Mouse (Mus musculus): Measurements from ENCODE around the gene Gm21783. TPM values are rescaled to one million over a fixed set of nuclear protein-coding genes. Genes with fewer than 3 reads are reported as not detected.
"Not testable (repeated sequence)": the region's sequence is repeated elsewhere in the genome, so short reads cannot be mapped to it uniquely, and the experiment has no call there.

The Gm21783 gene
- not detected in 2 replicates for total RNA-seq (2014; rRNA removed; ENCODE audit: low replicate concordance)
- not detected in 2 replicates for polyA plus RNA-seq (2015; fragmentation: Nextera tagmentation; extraction: Ambion mirVana)

DNA sequence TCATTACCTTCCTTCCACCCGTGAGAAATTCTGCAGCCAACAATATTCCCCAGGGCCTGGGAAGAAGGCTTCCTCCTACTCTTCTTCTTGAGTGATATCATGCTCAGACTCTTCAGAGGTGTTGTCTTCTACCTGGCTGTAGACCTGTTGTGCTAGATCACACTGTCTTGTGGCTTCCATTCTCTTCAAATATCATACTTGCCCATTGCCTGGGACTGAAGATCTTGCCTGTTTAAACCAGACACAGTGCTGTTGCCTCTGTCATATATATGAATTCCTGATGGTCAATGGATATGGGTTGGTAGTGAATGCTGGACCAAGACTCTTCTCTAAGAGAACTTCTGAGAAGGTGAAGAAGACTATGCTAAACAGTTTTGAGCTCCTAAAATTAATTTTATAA lies at the start of gene Gm21783:
Gene Gm21783, minus strand, starts transcription at position 101 of the 400 bp plus-strand sequence.
- H3K9me3 ChIP-seq (replicated peaks; ENCODE audit: control insufficient read depth, low read length); H3K27ac ChIP-seq (ENCODE audit: low read depth); DNase-seq (ENCODE audit: low spot score); H3K36me3 ChIP-seq (replicated peaks; ENCODE audit: control insufficient read depth, insufficient read depth, low read length); H3K4me1 ChIP-seq (ENCODE audit: control insufficient read depth, insufficient read depth); H3K27me3 ChIP-seq (ENCODE audit: control insufficient read depth, insufficient read depth, low read length); H3K4me2 ChIP-seq (ENCODE audit: low read depth, low read length); ATAC-seq (ENCODE audit: insufficient read depth, low read depth); H3K4me3 ChIP-seq (ENCODE audit: low read depth, low read length); H3K9ac ChIP-seq (replicated peaks; ENCODE audit: low read depth, low read length): not testable (repeated sequence)
- no CpG with 5 or more reads among the region's 1 CpGs for WGBS

Measured in heart, postnatal 0 days (tissue).